Mouse (Mus musculus) telencephalon, adult 2 months (tissue): ENCODE measurements at regions not wholly inside any gene's neighbourhood (a gene's known extent, or its start where the extent isn't known, plus 50 kb on each side); places are given as distances from the start of the nearest gene placed in this dataset.
"Not testable (repeated sequence)": the region's sequence is repeated elsewhere in the genome, so short reads cannot be mapped to it uniquely, and the experiment has no call there.

Experiments
- DNase-seq: peaks from one replicate; pipeline ENCODE4 v3.0.0-alpha.2; 2011; ENCODE audit warnings: low read depth, low spot score

DNA sequence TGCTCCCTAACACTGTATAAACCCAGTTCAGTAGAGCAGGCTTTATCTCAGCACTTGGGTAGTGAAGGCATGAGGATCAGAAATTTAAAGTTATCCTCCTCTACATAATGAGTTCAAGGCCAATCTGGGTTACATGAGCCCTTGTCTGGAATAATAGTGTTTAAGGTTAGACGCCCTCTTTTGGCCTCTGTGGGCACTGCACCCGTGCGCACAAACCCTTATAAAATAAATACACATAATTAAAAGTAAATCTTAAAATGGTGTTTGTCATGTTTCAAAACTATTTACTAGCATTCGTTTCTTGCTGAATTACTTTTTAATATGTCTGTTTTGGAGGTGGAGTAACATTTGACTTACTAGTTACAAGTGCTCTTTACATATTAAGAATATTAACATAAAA, 271.2 kb downstream of the Cyp26b1 start:
- DNase-seq, result no peak

DNA sequence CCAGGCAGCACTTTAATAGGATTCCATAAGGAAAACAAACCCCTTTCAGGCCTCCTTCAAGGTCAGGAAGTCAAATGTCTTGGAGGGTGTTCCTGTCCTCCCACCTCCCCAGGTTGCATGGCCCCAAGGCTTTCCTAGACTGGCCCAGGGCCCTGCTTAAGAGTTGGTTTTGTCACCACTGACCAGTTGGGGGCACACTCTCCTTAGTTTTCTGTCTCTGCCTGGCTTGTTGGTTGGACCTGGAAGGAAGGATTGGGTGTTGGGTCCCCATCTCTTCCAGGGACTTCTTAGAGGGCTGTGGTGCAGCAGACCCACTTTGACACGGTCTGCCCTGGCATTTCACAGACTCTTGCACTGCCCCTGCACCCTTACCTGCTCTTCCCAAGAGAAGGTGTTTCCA, 273.1 kb downstream of the Cyp26b1 start:
- DNase-seq, result peak; percentile 3

DNA sequence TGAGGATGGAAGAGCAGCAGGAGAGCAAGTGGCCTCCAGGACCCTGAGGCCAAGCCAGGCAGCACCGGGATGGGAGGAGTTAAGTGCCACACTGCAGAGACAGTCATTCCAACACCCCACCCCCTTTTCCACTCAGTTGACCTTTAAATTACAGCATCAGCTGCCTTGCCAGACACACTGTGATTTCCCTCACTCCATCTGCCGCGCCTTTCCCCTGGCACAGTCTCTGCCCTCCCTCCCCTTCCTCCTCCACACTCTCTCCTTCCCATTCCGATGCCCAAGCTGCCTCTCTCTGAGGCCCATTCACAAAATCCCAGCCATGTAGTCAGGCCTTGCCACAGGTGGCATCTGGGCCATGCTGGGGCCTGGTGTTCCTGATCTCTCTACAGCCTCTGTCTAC, 274.9 kb downstream of the Cyp26b1 start:
- DNase-seq, result peak; percentile 50

DNA sequence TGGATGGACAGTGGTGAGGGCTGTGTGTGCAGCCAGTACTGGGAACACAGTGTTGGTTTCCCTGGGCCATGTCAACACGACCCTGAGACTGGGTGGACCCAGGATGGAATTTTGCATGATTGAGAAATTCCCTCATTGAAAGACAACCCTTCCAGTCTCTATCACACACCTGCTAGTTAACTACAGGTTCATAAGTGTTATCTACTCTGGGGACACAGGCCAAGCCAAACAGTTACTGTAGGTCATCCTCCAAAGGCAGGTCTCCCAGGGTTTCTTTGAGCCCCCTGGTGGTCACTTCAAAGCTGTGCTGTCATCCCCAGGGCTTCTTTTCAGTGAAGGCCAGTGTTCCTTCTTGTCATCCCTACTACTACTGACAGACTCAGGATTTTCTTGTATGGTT, 276.7 kb downstream of the Cyp26b1 start:
- DNase-seq, result no peak

DNA sequence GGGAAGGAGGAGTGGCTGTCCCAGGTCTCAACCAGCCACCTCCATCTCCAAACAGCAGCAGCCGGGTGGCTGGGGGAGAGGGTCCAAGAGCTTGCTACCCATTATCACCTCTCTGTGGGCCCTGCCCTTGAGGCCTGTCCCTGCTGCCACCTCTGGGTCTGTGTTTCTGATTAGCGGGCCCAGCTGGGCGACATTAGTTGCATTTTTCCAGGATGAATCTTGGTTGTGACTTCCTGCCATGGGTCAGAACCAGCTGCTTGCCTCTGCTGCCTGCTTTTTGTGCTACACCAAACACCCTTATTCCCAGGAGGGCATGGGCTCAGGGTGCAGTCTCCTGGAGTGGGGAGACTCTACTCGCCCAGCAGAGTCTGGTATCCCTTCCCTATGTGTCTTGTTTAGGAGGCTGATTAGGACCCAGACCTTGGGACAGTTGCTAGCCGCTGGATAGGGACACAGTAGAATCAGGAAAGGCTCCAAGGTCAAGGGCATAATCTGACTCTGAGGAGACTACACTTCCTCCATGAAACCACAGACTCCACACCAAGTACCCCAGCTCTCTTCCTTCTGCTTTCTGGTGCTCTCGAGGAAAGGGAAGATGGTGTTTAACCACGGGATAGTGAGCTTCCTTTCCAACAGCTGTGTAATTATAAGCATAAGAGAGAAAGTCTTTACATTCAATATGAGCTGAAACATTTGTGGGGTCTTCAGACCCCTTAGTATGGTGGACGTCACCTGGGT, 278.4 kb downstream of the Cyp26b1 start:
- no peak for DNase-seq

DNA sequence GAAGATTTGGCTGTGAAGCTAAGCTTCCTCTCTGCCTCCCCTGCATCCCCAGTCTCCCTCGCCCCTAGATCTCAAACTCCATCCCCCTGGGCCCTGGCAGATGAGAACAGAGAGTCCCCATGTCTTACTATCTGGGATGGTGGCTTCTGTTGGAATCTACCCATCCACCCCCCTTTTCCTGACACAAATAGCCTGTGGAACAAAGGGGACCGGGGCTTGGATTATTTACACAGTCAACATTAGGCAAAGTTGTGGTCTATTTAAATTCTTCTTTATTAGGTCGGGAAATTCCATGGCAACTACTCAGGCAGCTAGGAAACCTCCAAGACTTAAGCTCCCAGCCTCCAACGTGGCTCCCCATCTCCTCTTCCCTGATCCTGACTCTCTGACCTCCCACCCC, 279.9 kb downstream of the Cyp26b1 start:
- DNase-seq, result no peak

DNA sequence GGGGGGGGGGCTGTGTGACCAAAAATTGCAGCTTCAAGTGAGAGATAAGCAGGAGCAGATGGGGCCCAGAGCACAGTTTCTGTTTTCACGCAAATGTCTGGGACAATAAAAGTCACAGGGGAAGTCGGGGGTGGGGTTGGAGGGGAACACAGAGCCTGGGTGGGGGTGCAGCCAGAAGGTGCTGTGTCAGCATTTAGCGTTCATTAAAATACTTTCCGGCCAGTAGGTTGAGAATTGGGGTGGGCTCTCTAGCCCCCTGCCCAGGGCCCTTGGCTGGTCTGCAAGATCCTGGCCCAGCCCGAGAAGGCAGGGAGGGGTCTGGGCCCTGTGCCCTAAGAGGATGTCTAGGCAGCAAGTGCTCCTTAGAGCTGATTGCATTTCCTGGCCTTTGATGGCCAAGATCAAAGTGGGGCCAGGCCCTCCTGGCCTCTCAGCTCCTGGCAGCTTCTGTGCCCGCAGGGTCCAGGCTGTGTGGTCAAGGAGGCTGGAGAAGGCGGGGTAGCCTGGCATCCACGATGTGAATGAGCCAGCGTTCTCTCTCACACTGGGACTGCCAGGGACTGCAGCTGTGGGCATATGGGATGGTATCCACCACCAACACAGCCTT, 283.0 kb downstream of the Cyp26b1 start:
- no peak for DNase-seq

DNA sequence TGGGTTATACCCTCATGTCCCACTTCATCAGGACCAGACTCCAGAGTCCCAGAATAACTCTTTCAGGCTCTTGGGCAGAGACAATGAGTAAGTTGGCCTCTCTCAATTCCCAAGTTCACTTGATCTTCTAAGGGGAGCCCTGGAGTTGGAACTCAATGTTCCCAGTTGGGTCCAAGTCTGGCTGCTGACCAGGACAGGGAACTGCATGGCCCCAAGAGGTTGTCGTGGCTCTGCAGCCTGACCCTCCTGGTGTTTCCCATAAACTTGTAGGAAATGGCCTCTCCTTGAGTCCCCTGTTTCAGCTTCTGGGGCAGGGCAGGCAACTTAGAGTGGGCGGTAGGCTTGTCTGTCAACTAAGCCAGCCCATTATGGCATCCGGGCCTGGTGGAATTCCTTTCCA, 286.2 kb downstream of the Cyp26b1 start:
- no peak for DNase-seq

DNA sequence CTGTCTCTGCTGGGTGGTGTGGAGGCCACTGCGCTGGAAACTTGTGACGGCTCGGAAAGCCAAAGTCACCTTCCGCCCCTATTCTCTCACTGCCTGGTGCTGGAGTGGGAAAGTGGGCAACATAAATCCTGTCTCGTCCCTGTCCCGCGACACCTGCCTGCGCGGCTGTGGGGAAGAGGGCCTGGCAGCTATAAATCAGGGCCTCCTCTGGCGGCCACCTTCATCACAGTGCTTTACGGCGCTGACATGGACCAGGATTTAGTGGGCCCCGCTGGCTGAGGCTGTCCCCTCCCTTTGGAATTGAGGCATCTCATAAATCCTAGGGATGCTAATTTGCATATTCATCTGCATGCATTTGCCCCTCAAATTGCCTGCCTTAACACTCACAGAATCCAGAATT, 287.1 kb downstream of the Cyp26b1 start:
- no peak for DNase-seq

DNA sequence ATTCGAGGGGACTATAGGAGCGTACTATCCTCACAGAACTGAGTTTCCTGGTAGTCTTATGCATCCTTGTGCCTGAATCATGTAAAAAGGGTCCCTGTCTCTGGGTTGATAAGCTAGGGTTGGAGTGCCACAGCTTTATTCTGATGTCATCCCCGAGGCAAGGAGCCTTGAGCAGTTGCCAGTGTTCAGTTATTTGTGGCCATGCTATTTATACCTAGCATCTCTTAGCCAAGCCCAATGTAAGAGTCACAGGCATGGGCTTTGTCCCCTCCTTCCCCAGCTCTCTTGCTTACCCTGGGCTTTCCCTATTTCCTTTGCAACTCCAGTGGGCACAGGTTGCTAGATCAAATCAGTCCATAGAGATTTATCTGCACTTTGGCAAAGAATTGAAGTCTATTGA, 288.6 kb downstream of the Cyp26b1 start:
- peak; percentile 3 for DNase-seq

DNA sequence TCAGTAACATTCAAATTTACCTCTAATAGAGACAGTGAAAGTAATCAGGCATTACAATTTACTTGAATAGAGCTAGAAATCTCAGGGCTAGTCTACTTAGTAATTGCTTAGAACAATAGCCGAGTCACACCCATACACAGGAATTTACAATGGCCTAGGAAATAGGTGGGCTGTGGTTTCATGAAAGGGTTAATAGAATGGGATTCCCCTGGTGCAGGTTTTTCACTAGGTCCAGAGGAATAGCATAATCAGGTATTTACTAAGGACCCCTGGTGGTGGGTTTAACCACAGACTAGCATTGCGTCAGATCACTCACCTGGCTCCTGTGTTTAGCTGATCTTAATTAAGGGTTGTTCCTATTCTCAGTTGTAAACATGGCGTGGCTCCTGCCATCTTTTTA, 290.8 kb downstream of the Cyp26b1 start:
- DNase-seq, result not testable (repeated sequence)

DNA sequence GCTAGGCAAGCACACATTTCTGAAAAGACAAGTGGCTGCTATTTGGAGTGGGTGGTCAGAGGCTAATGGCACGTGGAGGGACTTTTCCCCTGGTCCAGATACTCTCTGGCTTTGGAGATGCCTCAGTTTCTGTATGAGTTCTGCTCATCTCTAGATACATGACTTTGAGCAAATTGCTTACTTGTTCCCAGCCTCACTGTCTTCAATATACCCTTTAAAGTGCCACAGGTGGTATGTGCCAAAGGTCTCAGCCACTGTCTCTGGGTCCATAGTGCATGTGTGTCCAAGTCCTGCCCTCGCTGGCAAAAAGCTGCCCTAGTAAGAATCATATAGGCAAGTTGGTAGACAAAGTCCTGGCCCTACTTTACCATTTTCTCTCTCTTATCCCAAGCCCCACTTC, 291.5 kb downstream of the Dysf start:
- DNase-seq, result no peak

DNA sequence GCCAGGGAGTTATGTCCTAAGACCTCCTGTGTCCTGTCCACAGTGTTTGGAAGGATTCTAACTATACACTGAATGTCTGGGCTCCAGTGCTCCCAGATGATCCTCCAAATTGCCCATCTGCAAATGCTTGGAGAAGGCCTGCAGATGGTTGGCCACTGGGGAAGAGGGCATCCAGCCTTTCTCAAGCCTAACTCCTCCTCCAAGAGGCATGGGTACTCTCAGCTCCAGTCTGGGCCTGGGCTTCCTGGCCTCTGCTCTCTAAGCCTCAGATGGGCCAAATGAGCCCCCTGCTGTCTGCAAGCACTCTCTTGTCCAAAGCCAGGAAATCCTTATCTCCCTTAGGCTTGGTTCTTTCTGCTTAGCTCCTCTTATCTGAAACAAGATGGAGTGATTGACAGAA, 290.8 kb downstream of the Dysf start:
- DNase-seq, result no peak

DNA sequence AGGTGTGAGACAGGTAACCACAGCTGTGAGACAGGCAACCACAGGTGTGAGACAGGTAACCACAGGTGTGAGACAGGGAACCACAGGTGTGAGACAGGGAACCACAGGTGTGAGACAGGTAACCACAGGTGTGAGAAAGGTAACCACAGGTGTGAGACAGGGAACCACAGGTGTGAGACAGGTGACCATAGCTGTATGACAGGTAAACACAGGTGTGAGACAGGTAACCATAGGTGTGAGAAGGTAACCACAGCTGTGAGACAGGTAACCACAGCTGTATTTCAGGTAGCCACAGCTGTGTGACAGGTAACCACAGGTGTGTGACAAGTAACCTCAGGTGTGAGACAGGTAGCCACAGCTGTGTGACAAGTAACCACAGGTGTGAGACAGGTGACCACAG, 265.5 kb downstream of the Dysf start:
- not testable (repeated sequence) for DNase-seq

DNA sequence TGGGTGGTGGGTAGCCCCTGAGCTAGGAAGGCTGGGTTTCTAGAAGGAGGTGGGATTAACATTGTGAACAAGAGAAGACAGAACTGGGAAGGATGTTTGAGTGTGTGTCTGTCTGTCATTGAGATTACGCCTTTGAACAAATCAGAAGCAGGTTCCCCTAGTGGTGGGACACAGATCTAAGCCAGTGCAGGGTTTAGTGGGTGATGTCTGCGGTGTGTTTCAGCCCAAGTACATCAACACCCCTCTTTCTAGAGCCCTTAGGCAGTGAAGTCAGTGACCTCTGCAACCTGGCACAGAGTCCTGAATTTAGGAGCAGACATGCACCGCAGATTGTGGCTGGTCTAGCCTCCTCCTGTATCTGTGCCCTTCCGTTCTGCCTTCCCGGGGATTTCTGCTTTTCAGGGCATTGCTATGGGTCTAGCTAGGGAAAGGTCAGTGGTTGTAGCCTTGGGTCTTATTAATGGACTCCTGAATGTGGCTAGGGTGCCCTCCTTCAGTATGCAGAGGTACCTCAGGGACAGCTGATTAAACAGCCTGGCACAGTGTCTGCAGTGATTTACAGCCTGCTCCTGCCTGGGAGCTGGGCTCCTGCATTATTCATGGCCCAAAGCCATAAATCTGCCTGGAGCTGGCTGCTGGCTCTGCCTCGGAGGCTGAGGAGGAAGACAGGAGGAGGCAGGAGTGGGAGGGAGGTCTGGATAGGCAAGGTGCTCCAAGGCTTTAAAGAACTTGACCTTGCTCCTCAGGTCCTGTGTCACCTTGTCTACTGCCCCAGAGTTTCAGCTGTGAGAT, 264.3 kb downstream of the Dysf start:
- DNase-seq, result peak; percentile 48

DNA sequence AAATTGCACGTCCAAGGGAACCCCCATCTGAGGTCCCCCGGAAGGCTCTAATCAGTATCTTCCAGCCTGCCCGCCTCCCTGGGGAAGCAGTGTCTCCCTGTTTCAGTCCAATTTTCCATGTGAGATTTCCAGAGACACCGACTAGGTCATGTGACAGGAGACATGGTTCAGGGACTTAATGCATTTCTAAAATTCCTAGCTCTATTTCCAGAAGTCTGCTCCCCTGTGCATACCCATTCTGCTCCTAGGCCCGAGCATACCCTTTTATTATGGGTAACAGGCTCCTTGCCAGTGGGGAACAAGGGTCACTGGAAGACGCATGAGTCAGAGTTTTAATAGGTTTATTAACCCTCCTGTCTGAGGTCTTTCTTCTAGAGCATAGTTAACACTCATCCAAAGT, 263.6 kb downstream of the Dysf start:
- DNase-seq, result no peak

DNA sequence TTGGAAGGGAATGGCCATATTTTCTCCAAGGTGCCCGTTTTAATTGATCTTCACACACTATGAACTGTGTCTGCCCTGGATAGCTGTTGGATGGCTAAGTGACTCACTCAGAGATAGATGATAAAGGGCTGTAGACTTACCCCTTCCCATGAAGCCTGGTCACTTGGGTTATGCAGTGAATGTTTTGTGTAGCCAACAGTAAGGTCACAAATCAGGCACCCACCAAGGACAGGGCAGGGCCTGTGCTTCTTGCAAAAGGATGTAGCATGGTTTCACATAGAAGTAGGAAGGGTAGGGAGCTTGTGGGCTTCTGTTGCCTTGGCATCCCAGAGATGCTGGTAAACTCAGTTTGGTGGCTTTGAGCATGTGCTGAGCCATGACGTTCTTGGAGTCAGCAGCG, 263.1 kb downstream of the Dysf start:
- no peak for DNase-seq

DNA sequence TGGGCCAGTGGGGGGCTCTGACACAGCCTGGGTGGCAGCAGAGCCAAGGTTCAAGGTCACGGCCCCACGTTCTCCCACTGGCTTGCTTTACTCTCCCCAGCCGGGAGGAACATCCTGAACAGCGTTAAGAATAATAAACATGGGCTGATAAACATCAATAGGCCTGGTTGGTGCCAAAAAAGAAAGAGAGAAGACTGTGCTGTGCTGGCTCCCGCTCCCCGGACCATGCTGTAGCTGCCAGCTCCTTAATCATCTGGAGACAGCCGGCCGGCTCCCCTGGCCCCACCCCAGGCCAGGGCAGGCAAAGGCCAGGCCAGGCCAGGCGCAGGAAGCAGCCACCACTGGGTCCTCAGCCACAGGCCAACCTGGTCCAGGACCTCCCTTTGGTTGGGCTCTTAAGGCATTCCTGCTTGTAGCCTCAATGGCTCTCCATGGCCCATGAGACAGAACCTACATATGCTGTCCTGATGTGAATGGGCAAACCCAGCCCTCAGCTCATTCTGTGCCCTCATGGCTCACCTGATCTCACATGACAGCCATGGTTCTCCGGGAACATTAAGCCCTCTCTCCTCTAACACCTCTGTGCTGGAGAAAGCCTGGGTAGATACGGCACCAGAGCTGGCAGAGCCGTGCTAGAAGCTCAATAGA, 262.3 kb downstream of the Dysf start:
- DNase-seq, result no peak

DNA sequence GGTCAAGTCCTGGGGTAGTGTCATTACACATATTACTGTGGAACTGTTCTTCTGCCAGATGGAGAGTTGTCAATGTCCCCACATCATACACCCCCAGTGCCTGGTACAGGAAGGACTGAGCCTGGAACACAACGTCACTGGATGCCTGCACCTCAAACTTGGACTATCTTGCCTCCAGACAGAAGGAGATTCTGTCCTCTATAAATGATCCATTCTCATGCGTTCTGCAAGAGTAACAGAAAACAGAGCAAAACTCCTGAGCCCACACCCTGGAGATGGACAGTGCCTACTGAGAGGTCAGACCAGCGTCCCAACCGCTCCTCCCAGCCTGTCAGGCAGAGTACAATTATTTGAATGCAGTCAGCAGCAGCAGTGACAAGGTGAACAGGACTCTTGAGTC, 261.1 kb downstream of the Dysf start:
- no peak for DNase-seq

DNA sequence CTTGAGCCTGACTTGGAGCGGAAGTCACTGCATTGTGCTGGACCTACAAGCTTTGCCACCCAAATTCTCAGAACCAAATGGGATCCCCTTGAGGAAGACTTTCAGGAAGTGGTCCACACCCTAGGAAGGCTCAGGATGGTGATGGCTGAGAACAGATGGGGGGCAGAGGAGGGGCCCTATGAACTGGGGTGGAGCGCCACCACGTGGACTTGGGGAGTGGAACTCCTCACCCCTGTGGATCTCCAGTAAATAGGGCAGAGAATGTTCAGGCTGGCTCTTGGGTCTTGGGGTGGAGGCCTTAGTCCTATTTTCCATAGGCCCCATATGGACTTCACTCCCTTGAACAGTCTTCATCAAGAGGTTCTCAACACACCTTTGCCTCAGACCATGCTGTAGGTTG, 260.6 kb downstream of the Dysf start:
- DNase-seq, result no peak

DNA sequence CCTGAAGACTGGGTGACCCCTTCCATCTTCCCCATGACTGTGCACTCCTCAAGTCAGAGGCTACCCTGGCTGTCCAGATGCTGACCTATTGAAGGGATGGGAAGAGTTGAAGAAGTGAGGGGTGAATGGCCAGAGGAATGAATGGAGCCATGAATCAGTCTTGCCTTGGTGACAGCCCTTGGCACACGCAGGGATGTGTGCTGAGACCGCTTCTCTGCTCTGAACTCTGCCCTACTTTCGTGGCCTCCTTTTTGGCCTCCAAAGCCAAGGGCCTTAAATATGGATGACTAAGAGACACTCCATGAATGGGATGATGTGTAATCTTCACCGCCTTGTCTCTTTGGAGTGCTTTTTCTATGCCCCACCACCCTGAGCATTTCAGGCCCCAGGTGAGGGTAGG, 259.7 kb downstream of the Dysf start:
- no peak for DNase-seq

DNA sequence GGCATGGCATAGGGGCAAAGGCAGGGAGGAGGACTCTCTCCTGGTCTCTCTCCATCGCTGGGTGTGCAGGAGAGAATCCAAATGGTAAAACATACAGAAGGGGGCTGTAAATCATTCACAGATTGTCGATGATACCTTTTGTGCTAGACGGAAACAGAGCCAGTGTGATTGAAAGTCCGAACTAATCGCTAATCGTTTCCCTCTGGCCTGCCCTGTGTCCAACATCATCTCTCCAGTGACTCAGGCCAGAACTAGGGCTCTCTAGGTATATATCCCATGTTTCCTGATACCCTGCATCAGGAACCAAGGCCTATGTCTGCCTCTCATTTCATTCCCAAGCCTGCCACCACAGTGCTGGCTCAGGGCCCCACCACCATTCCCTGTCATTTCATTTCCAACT, 259.1 kb downstream of the Dysf start:
- no peak for DNase-seq
